Mouse (Mus musculus) thymus, adult 2 months (tissue): ENCODE measurements around the gene Inpp5f.

Experiments used
- CTCF ChIP-seq: fragments of 200-500 bp; IDR thresholded peaks from 2 replicates; pipeline ENCODE4 v1.5.1; 2012; ENCODE audit warnings: mild to moderate bottlenecking, control low read depth, low read length, moderate library complexity, borderline replicate concordance; ENCODE audit not compliant: control insufficient read depth, poor library complexity, insufficient read depth; ENCODE audit errors: extremely low read depth
- POLR2A ChIP-seq: fragments of 200-500 bp; IDR thresholded peaks from 2 replicates; pipeline ENCODE4 v1.6.1; 2012; ENCODE audit warnings: mild to moderate bottlenecking, low read length, control low read depth, moderate library complexity; ENCODE audit not compliant: control insufficient read depth, poor library complexity, insufficient read depth; ENCODE audit errors: extremely low read depth

DNA sequence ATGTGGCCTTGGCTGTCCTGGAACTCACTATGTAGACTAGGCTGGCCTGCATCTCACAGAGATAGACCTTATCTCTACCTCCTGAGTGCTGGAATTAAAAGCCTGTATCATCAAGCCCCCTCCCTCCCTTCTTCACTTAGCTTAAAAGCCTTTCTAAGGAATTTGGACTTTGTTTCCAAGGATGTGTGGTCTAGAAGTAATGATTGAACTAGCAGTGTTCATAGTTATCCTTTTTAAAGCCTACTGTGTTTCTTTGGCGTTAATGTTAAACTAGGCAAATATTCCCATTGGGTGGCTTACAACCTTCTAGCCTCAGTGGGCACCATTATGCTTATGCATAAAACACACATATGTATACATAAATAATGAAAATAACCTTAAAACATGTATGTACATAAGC is 16.6 kb downstream of the Inpp5f start:
- TF ChIP-seq CTCF (no peak), POLR2A (no peak)
